Mouse (Mus musculus) limb, embryonic 14.5 days (tissue): Measurements from ENCODE around the gene Impg1. TPM values are rescaled to one million over a fixed set of nuclear protein-coding genes. Genes with fewer than 3 reads are reported as not detected.

Experiments used
- ATAC-seq: fragments of 200-750 bp; cut with Nextera tagmentation; 2 replicates; pipeline ENCODE4 v1.8.0; 2017; ENCODE audit warnings: low read depth, moderate number of reproducible peaks, moderate TSS enrichment; ENCODE audit not compliant: low FRiP score
- DNase-seq: peaks from one replicate; pipeline ENCODE4 v3.0.0-alpha.2; 2015; ENCODE audit warnings: low spot score
- H3K27ac ChIP-seq: fragments of 300-500 bp; sonication (generic); replicated peaks from 2 replicates; pipeline ENCODE4 v1.5.1; 2014; ENCODE audit warnings: low read depth, mild to moderate bottlenecking, low read length, moderate library complexity, mixed read lengths
- H3K27me3 ChIP-seq: fragments of 300-500 bp; sonication (generic); 2 replicates; pipeline ENCODE4 v1.6.1; 2014; ENCODE audit warnings: low read length, mixed read lengths; ENCODE audit not compliant: control insufficient read depth, insufficient read depth
- H3K36me3 ChIP-seq: fragments of 300-500 bp; sonication (generic); 2 replicates; pipeline ENCODE4 v1.6.1; 2014; ENCODE audit warnings: mild to moderate bottlenecking, low read length, moderate library complexity, mixed read lengths; ENCODE audit not compliant: control insufficient read depth, insufficient read depth
- H3K4me1 ChIP-seq: fragments of 300-500 bp; sonication (generic); 2 replicates; pipeline ENCODE4 v1.6.1; 2014; ENCODE audit warnings: antibody characterized with exemption, low read length, mixed read lengths; ENCODE audit not compliant: control insufficient read depth, insufficient read depth
- H3K4me2 ChIP-seq: fragments of 300-500 bp; sonication (generic); replicated peaks from 2 replicates; pipeline ENCODE4 v1.6.1; 2014; ENCODE audit warnings: low read depth, mild to moderate bottlenecking, low read length, moderate library complexity; ENCODE audit not compliant: severe bottlenecking
- H3K4me3 ChIP-seq: fragments of 300-500 bp; sonication (generic); replicated peaks from 2 replicates; pipeline ENCODE4 v1.5.1; 2014; ENCODE audit warnings: low read length
- H3K9ac ChIP-seq: fragments of 300-500 bp; sonication (generic); 2 replicates; pipeline ENCODE4 v1.6.1; 2014; ENCODE audit warnings: mild to moderate bottlenecking, low read depth, low read length, moderate library complexity; ENCODE audit not compliant: severe bottlenecking
- H3K9me3 ChIP-seq: fragments of 300-500 bp; sonication (generic); 2 replicates; pipeline ENCODE4 v1.6.1; 2016; ENCODE audit warnings: low read length; ENCODE audit not compliant: control insufficient read depth
- POLR2A ChIP-seq: fragments of 200-500 bp; IDR thresholded peaks from 2 replicates; pipeline ENCODE4 v1.8.0; 2012; ENCODE audit warnings: inconsistent platforms, mild to moderate bottlenecking, moderate library complexity, borderline replicate concordance; ENCODE audit not compliant: insufficient read depth, insufficient read length; ENCODE audit errors: extremely low read depth
- WGBS: fragments of 180-500 bp; shearing (Covaris S2); extraction: QIAGEN DNeasy Blood & Tissue Kit; methylation state at CpG from one replicate; pipeline ENCODE4 v1.1.7; 2014; 5-methylcytosine and 5-hydroxymethylcytosine counted together
- polyA plus RNA-seq, 2 experiments: library from polyadenylated mRNA; depleted of rRNA in 1 of 2; stranded (reverse) in 1 of 2; unstranded in 1 of 2; fragments of >200 nt; fragmentation: Nextera tagmentation in 1 of 2; extraction: Ambion mirVana in 1 of 2; gene quantifications; 2 replicates each; pipeline versions ENCODE4 v1.2.1 to v1.2.3; 2012 to 2014

The Impg1 gene
- polyA plus RNA-seq, 2 experiments = 0.05 TPM; not detected in 1

GRCm38 (mm10) chr9:80342520-80342919, 122.8 kb downstream of the Impg1 start:
- no peak overlapping the region for H3K4me2 ChIP-seq
- H3K36me3 ChIP-seq = no peaks in the 10 kb centered on the region
- no peaks in the 10 kb centered on the region for H3K4me1 ChIP-seq
- TF ChIP-seq POLR2A = no peak
- no peak for ATAC-seq
- no peaks in the 10 kb centered on the region for H3K9me3 ChIP-seq
- H3K4me3 ChIP-seq = no peak overlapping the region
- no peak for DNase-seq
- no peak overlapping the region for H3K9ac ChIP-seq
- H3K27me3 ChIP-seq = no peaks in the 10 kb centered on the region
- no peak overlapping the region for H3K27ac ChIP-seq
- 87% methylated on average over 6 of the region's 6 CpGs for WGBS

- TF ChIP-seq POLR2A = no peak
- H3K9me3 ChIP-seq = no peaks in the 10 kb centered on the region
- ATAC-seq = no peak
- WGBS = 93% methylated on average over 16 of the region's 16 CpGs
- H3K36me3 ChIP-seq = no peaks in the 10 kb centered on the region
- no peaks in the 10 kb centered on the region for H3K4me1 ChIP-seq
- no peak for DNase-seq
- no peak overlapping the region for H3K4me3 ChIP-seq
- no peaks in the 10 kb centered on the region for H3K27me3 ChIP-seq
- no peak overlapping the region for H3K9ac ChIP-seq
- H3K27ac ChIP-seq = no peak overlapping the region
- H3K4me2 ChIP-seq = no peak overlapping the region
These were observed 123.5 kb downstream of the Impg1 start for GRCm38 (mm10) chr9:80341756-80342155.

DNA sequence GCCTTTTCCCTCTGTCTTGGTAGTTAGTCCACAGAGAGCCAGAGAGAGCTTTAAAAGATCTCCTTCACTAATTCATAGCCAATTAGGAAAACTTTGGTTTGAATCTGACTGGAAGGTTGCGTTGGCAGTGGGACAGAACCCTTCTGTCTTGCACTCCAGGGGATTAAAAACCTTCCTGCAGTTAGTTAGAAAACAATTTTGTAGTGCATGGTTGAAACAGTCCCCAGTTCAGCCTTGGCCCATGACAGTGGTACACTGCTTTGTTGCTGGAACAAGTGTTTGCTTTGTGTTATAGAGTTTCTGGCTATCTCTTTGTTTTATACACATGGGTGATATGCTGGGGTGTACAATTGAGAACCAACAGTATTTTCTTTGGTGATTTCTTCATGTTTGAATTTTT, 124.4 kb downstream of the Impg1 start:
- H3K9me3 ChIP-seq = no peaks in the 10 kb centered on the region
- no peak overlapping the region for H3K4me2 ChIP-seq
- no peaks in the 10 kb centered on the region for H3K36me3 ChIP-seq
- no peak overlapping the region for H3K9ac ChIP-seq
- DNase-seq = no peak
- H3K27ac ChIP-seq = no peak overlapping the region
- WGBS = 44% methylated on average over 1 of the region's 1 CpGs
- TF ChIP-seq POLR2A = no peak
- H3K4me1 ChIP-seq = no peaks in the 10 kb centered on the region
- ATAC-seq = no peak
- H3K4me3 ChIP-seq = no peak overlapping the region
- H3K27me3 ChIP-seq = no peaks in the 10 kb centered on the region

DNA sequence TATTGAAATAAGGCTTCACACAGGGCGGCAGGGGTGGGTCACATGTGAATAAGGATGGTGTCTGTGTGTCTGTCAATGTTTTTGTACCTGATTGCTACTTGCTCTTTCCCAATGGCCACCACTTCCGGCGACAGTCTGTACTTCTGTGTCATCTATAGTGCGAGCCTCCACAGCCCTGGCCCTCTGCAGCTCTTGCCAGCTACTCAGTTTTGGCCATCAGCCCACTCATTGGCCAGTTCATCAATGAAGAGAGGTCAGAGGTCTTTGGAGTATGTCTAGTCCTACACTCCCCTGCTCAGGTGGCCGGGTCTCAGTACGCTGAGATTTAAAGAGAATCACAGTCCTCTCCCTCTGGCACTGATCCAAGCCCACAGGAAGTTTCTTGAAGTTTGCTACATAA, 127.3 kb downstream of the Impg1 start:
- H3K27ac ChIP-seq = no peak overlapping the region
- H3K4me3 ChIP-seq = no peak overlapping the region
- no peaks in the 10 kb centered on the region for H3K36me3 ChIP-seq
- DNase-seq (no peak), ATAC-seq (no peak)
- no peaks in the 10 kb centered on the region for H3K9me3 ChIP-seq
- no peak for TF ChIP-seq POLR2A
- peaks cover 4% of the 10 kb centered on the region for H3K4me1 ChIP-seq
- H3K27me3 ChIP-seq = no peaks in the 10 kb centered on the region
- WGBS = 81% methylated on average over 6 of the region's 6 CpGs
- no peak overlapping the region for H3K9ac ChIP-seq
- H3K4me2 ChIP-seq = no peak overlapping the region

DNA sequence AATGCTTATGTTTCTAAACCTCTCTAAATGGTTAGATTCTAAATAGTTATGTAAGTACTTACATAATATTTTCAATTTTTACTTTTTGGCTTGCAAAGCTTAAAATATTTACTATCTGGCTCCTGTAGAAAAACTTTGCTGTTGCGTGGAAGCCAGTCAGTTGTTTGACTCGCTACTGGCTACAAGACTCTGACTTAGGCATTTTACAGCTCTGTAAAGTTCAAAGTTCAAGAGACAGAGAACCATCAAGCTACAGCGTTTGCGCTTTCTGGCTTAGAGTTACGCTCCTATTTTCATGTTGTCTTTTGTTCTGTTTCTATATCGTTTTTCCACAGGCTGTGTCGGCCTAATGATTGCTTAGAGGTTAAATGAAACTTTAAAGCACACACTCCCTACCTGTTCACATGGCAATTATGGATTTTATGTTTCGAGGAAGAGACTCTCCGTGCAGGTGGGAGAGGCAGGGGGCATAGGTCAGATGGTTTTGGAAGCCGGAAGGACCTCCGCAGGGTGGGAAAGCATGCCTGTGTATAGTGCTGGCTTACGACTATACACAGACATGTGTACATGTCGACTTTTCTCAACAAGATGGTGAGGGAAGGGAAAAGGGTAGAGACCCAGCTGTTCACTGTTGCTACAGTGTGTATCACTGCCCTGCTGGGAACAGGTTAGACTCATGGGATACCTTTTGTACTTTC, 129.5 kb downstream of the Impg1 start:
- ATAC-seq (no peak), DNase-seq (no peak)
- Histone ChIP-seq H3K36me3 (no peaks in the 10 kb centered on the region), H3K4me3 (no peak overlapping the region), H3K9ac (no peak overlapping the region), H3K4me2 (no peak overlapping the region), H3K4me1 (peaks cover 6% of the 10 kb centered on the region), H3K9me3 (no peaks in the 10 kb centered on the region), H3K27me3 (no peaks in the 10 kb centered on the region), H3K27ac (no peak overlapping the region)
- no peak for TF ChIP-seq POLR2A
- WGBS = 67% methylated on average over 13 of the region's 13 CpGs

DNA sequence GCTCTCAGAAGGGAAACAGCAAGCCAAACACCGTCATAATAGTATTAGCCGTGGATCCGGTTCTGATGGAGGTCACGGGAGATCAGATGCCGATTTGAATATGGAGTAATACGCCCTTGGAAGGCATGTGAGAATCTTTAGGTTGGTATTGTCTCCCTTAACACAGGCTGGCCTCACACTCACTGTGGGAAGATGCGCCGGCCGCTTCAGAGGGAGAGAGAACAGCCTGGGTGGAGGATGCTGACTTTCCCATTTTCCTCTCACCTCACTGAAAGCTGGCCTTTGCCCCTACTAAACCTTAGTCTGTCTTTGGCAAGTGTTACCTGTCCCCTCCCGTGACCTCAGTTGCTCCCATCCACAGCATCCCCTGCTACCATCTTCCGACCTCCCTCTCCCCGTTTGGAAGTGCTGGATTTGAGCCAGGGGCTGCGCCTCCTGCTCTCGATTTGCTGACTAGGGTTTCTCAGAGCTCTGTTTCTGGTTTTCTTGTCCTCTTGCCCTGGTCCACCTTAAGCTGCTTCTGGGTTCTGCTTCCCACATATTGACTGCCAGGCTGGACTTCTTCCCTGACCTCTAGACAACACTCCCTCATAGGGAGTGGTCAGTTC, 131.2 kb downstream of the Impg1 start:
- Histone ChIP-seq H3K4me1 (peaks cover 6% of the 10 kb centered on the region), H3K27ac (no peak overlapping the region), H3K4me3 (no peak overlapping the region), H3K36me3 (no peaks in the 10 kb centered on the region), H3K9me3 (no peaks in the 10 kb centered on the region), H3K9ac (no peak overlapping the region), H3K4me2 (0 out of 2 replicates have a peak overlapping the region, but pooled peaks have one; percentile 3), H3K27me3 (no peaks in the 10 kb centered on the region)
- TF ChIP-seq POLR2A = no peak
- DNase-seq (no peak), ATAC-seq (no peak)
- 59% methylated on average over 14 of the region's 14 CpGs for WGBS
